Mouse (Mus musculus) stomach, embryonic 14.5 days (tissue): ENCODE measurements around the gene Atxn2l. TPM values are rescaled to one million over a fixed set of nuclear protein-coding genes. Genes with fewer than 3 reads are reported as not detected.

Experiments
- ATAC-seq: fragments of 200-750 bp; cut with Nextera tagmentation; 2 replicates; pipeline ENCODE4 v1.8.0; 2017; ENCODE audit warnings: low read depth, moderate TSS enrichment; ENCODE audit not compliant: insufficient number of reproducible peaks, insufficient read depth, low FRiP score
- H3K27ac ChIP-seq: fragments of 300-500 bp; sonication (generic); 2 replicates; pipeline ENCODE4 v1.5.1; 2014; ENCODE audit warnings: mild to moderate bottlenecking, low read length, moderate library complexity, mixed read lengths
- H3K27me3 ChIP-seq: fragments of 300-500 bp; sonication (generic); 2 replicates; pipeline ENCODE4 v1.6.1; 2014; ENCODE audit warnings: low read length, control low read depth, mixed read lengths; ENCODE audit not compliant: control insufficient read depth, insufficient read depth
- H3K36me3 ChIP-seq: fragments of 300-500 bp; sonication (generic); 2 replicates; pipeline ENCODE4 v1.6.1; 2014; ENCODE audit warnings: mild to moderate bottlenecking, control low read depth, low read length, moderate library complexity, mixed read lengths; ENCODE audit not compliant: control insufficient read depth, insufficient read depth
- H3K4me1 ChIP-seq: fragments of 300-500 bp; sonication (generic); 2 replicates; pipeline ENCODE4 v1.6.1; 2014; ENCODE audit warnings: low read length, control low read depth, mixed read lengths; ENCODE audit not compliant: control insufficient read depth, insufficient read depth
- H3K4me2 ChIP-seq: fragments of 300-500 bp; sonication (generic); replicated peaks from 2 replicates; pipeline ENCODE4 v1.6.1; 2014; ENCODE audit warnings: low read depth, low read length, control low read depth
- H3K4me3 ChIP-seq: fragments of 300-500 bp; sonication (generic); 2 replicates; pipeline ENCODE4 v1.5.1; 2014; ENCODE audit warnings: low read depth, low read length, control low read depth
- H3K9ac ChIP-seq: fragments of 300-500 bp; sonication (generic); replicated peaks from 2 replicates; pipeline ENCODE4 v1.6.1; 2014; ENCODE audit warnings: low read depth, mild to moderate bottlenecking, control low read depth, low read length, moderate library complexity, mixed read lengths
- H3K9me3 ChIP-seq: fragments of 300-500 bp; sonication (generic); 2 replicates; pipeline ENCODE4 v1.6.1; 2016; ENCODE audit warnings: low read depth, low read length, control low read depth; ENCODE audit not compliant: control insufficient read depth
- WGBS: fragments of 180-500 bp; shearing (Covaris S2); extraction: QIAGEN DNeasy Blood & Tissue Kit; methylation state at CpG from one replicate; pipeline ENCODE4 v1.1.7; 2014; 5-methylcytosine and 5-hydroxymethylcytosine counted together
- polyA plus RNA-seq: library from polyadenylated mRNA; unstranded; fragments of >200 nt; fragmentation: Nextera tagmentation; extraction: Ambion mirVana; gene quantifications from 2 replicates; pipeline ENCODE4 v1.2.1, GENCODE M21; 2014

The Atxn2l gene
- polyA plus RNA-seq, 1 experiment from 2014 or later = 45.6 TPM

GRCm38 (mm10) chr7:126445104-126445815 is 58.0 kb downstream of the Atxn2l start:
- H3K27ac ChIP-seq = no peak overlapping the region
- no peak overlapping the region for H3K9ac ChIP-seq
- no peak for ATAC-seq
- H3K4me1 ChIP-seq = no peaks in the 10 kb centered on the region
- peaks cover 30% of the 10 kb centered on the region for H3K36me3 ChIP-seq
- H3K4me2 ChIP-seq = no peak overlapping the region
- WGBS = 91% methylated on average over 15 of the region's 15 CpGs
- no peaks in the 10 kb centered on the region for H3K27me3 ChIP-seq
- no peaks in the 10 kb centered on the region for H3K9me3 ChIP-seq
- H3K4me3 ChIP-seq = no peak overlapping the region

- ATAC-seq = no peak
- Histone ChIP-seq H3K9me3 (no peaks in the 10 kb centered on the region), H3K4me3 (no peak overlapping the region), H3K4me1 (no peaks in the 10 kb centered on the region), H3K9ac (no peak overlapping the region), H3K36me3 (peaks cover 30% of the 10 kb centered on the region), H3K4me2 (no peak overlapping the region), H3K27ac (no peak overlapping the region), H3K27me3 (no peaks in the 10 kb centered on the region)
- 91% methylated on average over 9 of the region's 9 CpGs for WGBS
These were observed 58.7 kb downstream of the Atxn2l start for GRCm38 (mm10) chr7:126444536-126444935.

DNA sequence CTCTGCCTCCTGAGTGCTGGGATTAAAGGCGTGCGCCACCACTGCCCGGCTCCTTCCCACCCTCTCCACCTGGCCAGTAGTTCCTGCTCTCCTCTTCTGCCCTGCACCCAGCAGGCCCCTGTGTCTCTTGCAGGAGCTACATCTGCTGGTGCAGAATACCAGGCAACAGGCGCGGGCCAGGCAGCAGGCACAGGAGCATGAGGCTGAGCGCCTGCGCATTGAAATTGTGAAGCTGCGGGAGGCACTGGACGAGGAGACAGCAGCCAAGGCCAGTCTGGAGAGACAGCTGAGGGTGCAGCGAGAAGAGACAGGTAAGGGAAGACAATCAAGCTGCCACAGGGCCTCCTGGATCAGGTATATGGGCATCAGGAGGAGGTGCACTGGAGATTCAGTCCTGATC is 59.2 kb downstream of the Atxn2l start:
- Histone ChIP-seq H3K36me3 (peaks cover 30% of the 10 kb centered on the region), H3K4me3 (no peak overlapping the region), H3K9me3 (no peaks in the 10 kb centered on the region), H3K4me2 (no peak overlapping the region), H3K27me3 (no peaks in the 10 kb centered on the region), H3K9ac (no peak overlapping the region), H3K27ac (no peak overlapping the region), H3K4me1 (no peaks in the 10 kb centered on the region)
- 95% methylated on average over 10 of the region's 10 CpGs for WGBS
- ATAC-seq = no peak

Other genes with a start within 250 kb of the Atxn2l start
- gene Sbk1, start 230.8 kb downstream of the Atxn2l start, polyA plus RNA-seq = 32.8 and 33.6 TPM in 2 replicates
- 0.78 and 1.2 TPM in 2 replicates for gene Lat, start 133.9 kb downstream of the Atxn2l start, polyA plus RNA-seq
- gene Spns1, start 126.0 kb downstream of the Atxn2l start, polyA plus RNA-seq = 38.3 and 39.5 TPM in 2 replicates
- 2.6 and 3.0 TPM in 2 replicates for gene Nfatc2ip, start 106.7 kb downstream of the Atxn2l start, polyA plus RNA-seq
- gene Cd19, start 88.5 kb downstream of the Atxn2l start, polyA plus RNA-seq = not detected in 2 replicates
- 28.4 and 29.7 TPM in 2 replicates for gene Rabep2, start 74.7 kb downstream of the Atxn2l start, polyA plus RNA-seq
- 0.07 TPM in 1 of 2 replicates, not detected in the other for gene Atp2a1, start 40.3 kb downstream of the Atxn2l start, polyA plus RNA-seq
- 39.4 and 42.2 TPM in 2 replicates for gene Sh2b1, start 28.0 kb downstream of the Atxn2l start, polyA plus RNA-seq
- 134 and 144 TPM in 2 replicates for gene Tufm, start 16.1 kb downstream of the Atxn2l start, polyA plus RNA-seq
- 163 and 172 TPM in 2 replicates for gene Eif3c, start 63.0 kb upstream of the Atxn2l start, polyA plus RNA-seq
- 0.20 and 0.43 TPM in 2 replicates for gene Apobr, start 81.5 kb upstream of the Atxn2l start, polyA plus RNA-seq
- gene Cln3, start 82.4 kb upstream of the Atxn2l start, polyA plus RNA-seq = 27.2 and 30.2 TPM in 2 replicates
- not detected in 2 replicates for gene Il27, start 91.5 kb upstream of the Atxn2l start, polyA plus RNA-seq
- 7.0 and 21.7 TPM in 2 replicates for gene Nupr1, start 127.4 kb upstream of the Atxn2l start, polyA plus RNA-seq
- 61.2 and 67.4 TPM in 2 replicates for gene Sgf29, start 145.9 kb upstream of the Atxn2l start, polyA plus RNA-seq
- 5.8 and 7.0 TPM in 2 replicates for gene Sult1a1, start 173.0 kb upstream of the Atxn2l start, polyA plus RNA-seq
- 118 and 127 TPM in 2 replicates for gene Bola2, start 192.0 kb upstream of the Atxn2l start, polyA plus RNA-seq
- 7.1 and 8.4 TPM in 2 replicates for gene Slx1b, start 192.3 kb upstream of the Atxn2l start, polyA plus RNA-seq
- 28.6 and 29.5 TPM in 2 replicates for gene Coro1a, start 204.3 kb upstream of the Atxn2l start, polyA plus RNA-seq